Mouse (Mus musculus): ENCODE measurements around the gene Chtop.

DNA sequence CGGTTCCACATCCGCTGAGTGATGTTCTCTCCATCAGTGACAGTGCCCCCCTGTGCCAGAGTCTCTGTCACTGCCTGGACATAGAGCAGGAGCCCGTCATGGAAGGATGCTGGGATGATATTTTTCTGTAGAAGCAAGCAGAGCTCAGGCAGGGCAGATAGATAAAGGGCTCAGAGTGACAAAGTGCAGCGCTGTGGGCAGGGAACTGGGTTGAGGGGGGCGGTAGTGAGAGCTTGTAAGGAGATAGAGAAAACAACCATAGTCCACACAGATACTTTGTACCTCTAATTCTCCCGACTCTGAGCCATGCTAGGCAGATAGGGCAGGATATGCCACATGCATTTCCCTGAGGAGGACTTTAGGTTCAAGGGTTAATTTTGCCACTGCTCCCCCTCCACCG, 46.7 kb downstream of the Chtop start:
- no peak for TF ChIP-seq TAL1 (IDR thresholded peaks at IDR 0.05; ENCODE audit: low read length)
- no peak for TF ChIP-seq GATA1 (IDR thresholded peaks at IDR 0.05; ENCODE audit: low read length)
